Mouse (Mus musculus) bone marrow, adult 2 months (tissue): ENCODE data around the gene Cox6b2.

Source experiments
- CTCF ChIP-seq: fragments of 200-500 bp; IDR thresholded peaks from 2 replicates; pipeline ENCODE4 v1.5.1; 2011; ENCODE audit warnings: low read length, control low read depth; ENCODE audit not compliant: control insufficient read depth, insufficient read depth
- POLR2A ChIP-seq: fragments of 200-500 bp; IDR thresholded peaks from 2 replicates; pipeline ENCODE4 v1.6.1; 2011; ENCODE audit warnings: low read depth, mild to moderate bottlenecking, control low read depth, low read length, borderline replicate concordance; ENCODE audit not compliant: control insufficient read depth

- TF ChIP-seq CTCF (0 out of 2 replicates have a peak, but pooled peaks have one; percentile 16), POLR2A (peak; percentile 95)
Measured at GRCm38 (mm10) chr7:4792278-4793212, 39.7 kb upstream of the Cox6b2 start, which contains the start of gene Rpl28.
